Mouse (Mus musculus) heart, postnatal 36 days (tissue): ENCODE results near the gene Gm3238. TPM values are rescaled to one million over a fixed set of nuclear protein-coding genes. Genes with fewer than 3 reads are reported as not detected.
"Not testable (repeated sequence)": the region's sequence is repeated elsewhere in the genome, so short reads cannot be mapped to it uniquely, and the experiment has no call there.

ENCODE experiments used
- DNase-seq, 2 experiments: peaks; one replicate each; pipeline ENCODE4 v3.0.0; 2021 to 2022
- intact Hi-C: fragments of 180-260 bp; cut with DNase I; formaldehyde crosslinking; loops from one replicate; pipeline ENCODE4 v1.15.1; 2025
- total RNA-seq, 2 experiments: library from RNA; stranded (reverse); gene quantifications; 2 replicates each; pipeline ENCODE4 v1.2.3; 2021

The Gm3238 gene
- total RNA-seq, result not detected

DNA sequence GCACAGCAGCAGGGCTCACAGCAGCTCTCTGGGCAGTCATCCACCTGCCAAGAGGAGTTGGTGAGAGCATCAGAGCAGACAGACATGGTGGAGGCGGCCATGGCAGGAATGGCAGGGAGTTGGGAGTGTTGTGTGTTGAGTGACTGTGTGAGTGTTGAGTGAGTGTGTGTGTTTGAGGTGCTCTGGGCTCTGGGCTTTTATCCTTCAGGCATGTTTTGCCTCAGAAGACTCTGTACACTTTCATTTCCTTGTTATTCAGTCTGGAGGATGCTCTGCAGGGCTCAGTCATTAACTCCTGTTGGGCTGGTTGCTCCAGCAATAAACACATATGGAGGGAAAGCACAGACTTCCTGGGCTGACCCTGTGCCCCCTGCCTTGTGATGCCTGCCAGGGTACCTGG is at the start of gene Gm3238:
Gm3238 (minus strand) TSS at position 101 of the 400 bp plus-strand sequence.
- DNase-seq, intact Hi-C loops: not testable (repeated sequence)

DNA sequence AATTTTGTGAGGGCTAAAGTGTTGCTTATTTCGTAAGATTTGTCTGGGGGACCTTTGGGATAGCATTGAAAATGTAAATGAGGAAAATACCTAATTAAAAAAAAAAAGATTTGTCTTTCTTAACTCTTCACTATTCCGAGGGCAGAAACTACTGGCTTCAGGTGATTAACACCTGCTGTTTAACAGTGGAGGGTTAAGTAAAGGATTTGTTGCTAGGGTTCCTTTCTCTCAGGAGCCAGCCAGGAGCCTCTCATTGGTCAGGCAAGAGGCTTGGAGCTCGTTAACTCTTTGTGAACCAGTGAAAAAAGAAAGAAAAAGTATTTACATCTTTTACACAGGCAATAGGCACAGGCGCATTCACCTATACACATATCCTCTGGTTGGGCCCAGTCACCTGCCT is 48.1 kb upstream of the Gm3238 start:
- no peak for DNase-seq
- intact Hi-C loops, result loop anchor here (5.0 kb wide), 1 partner anchor 192 kb away; no protein-coding TSS in a partner anchor

DNA sequence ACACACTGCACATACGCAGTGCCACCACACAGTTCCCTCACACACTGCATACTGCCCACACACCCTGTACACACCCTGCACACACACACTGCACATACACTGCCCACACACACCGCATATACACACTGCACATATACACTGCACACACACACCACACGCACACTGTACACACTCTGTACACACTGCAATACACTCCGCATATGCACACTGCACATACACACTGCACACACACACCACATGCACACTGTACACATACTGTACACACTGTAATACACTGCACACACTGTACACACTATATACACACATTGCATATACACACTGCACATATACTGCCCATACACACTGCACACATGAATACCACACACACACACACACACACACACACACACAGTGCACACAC is 47.4 kb upstream of the Gm3238 start:
- DNase-seq, result no peak
- intact Hi-C loops, result loop anchor here (5.0 kb wide), 1 partner anchor 191 kb away; no protein-coding TSS in a partner anchor

DNA sequence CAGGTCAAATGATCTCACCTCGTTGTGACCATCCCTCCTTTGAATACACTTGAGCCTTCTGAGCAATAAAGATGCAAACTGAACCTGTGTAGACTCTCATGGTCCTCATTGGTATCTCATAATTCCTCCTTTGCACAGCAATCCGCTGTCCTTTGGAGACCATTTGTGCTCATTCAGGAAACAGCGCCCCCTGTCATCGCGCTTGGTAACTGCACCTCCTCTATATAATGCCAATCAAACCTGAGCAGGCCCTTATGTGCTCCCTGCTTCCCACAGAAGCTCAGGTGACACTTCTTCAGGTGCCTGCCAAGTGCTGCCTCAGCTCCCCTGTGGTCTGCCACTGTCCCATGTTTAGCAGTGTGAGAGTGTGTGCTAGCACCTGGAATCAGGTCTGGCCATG is 44.4 kb upstream of the Gm3238 start:
- intact Hi-C loops, result loop anchor here (2.0 to 5.0 kb wide), 2 partner anchors 87 to 188 kb away; no protein-coding TSS in a partner anchor
- peak; percentile 18 to 45 for DNase-seq

DNA sequence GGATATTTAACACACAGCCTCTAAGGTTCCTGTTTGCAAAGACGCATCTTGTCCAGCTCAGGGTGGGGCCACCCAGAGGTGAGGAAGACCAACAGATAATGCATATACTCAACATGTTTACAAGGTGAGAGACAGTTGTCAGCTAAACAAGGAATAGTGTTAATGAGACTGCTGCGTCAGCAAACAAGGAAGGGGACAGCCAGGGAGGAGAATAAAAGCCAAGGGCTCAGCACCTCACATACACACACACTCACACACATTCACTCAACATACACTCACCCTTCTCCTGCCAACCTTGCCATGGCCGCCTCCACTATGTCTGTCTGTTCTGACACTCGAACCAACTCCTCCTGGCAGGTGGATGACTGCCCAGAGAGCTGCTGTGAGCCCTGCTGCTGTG is 43.3 kb upstream of the Gm3238 start, which contains the start of gene Gm2696:
Gm2696 (plus strand) TSS at position 301 of the 400 bp plus-strand sequence.
- intact Hi-C loops, result loop anchor here (2.0 kb wide), 1 partner anchor 86 kb away; no protein-coding TSS in a partner anchor
- no peak for DNase-seq

DNA sequence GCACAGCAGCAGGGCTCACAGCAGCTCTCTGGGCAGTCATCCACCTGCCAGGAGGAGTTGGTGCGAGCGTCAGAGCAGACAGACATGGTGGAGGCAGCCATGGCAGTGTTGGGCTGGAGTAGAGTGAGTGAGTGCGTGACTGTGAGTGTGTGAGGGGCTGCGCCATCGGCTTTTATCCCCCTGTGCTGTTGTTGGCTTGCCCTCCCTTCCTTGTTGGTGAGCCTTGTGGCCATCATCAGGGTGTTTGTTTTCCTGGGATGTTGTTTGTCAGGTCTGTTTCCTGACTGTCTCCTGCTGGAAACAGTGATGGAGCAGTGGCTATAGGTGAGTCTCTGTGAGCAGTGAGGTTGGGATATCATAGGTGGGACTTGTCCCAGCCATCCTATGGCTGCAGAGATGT is 40.6 kb upstream of the Gm3238 start, which contains the start of gene Gm9507:
Gm9507 (minus strand) TSS at position 101 of the 400 bp plus-strand sequence.
- DNase-seq, result no peak
- intact Hi-C loops, result no loop called here

DNA sequence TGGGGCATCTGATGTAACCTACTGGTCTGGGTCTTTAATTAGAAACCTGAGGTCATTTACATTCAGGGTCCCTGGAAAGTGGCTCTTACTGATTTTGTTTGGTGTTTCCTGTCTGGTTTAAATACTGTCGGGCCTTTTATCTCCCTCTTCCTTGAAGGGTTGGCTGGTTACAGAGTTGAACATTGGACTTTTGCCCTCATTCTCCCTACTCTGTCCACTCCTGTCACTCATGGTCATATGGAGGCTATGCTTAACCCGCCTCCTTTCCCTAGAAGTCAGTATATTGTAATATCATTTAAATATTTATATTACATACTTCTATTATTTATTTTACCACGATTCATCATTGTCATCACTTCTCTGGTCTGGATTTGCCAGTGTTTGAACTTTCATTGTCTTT is 33.0 kb upstream of the Gm3238 start:
- DNase-seq, result no peak
- intact Hi-C loops, result no loop called here

DNA sequence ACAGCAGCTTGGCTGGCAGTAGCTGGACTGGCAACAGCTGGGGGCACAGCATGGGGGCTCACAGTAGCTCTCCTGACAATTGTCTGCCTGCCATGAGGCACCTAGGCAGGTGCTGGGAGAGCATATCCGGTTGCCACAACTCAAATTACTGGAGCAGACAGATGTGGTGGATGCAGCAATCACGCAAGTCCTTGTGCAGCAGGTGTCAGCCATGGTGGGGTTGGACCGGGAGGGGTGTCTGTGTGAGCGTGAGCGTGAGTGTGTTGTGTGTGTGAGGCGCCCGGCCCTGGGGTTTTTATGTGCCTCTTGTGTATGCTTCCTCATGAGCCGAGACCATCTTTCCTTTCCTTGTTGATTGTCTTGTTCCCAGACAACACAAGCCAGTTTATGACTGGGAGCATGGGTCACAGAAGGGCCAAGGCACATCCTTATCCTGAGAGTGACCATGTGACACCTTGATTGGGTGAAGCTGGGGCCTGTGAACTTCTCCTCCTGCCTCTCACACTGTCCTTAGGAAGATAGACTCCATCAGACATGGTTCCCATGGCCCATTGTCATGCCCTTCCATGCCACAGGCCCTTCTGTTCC is 27.9 kb upstream of the Gm3238 start, which contains the start of gene Gm19668:
Gm19668 (minus strand) TSS at position 213 of the 588 bp plus-strand sequence.
- DNase-seq, result no peak
- intact Hi-C loops, result no loop called here

DNA sequence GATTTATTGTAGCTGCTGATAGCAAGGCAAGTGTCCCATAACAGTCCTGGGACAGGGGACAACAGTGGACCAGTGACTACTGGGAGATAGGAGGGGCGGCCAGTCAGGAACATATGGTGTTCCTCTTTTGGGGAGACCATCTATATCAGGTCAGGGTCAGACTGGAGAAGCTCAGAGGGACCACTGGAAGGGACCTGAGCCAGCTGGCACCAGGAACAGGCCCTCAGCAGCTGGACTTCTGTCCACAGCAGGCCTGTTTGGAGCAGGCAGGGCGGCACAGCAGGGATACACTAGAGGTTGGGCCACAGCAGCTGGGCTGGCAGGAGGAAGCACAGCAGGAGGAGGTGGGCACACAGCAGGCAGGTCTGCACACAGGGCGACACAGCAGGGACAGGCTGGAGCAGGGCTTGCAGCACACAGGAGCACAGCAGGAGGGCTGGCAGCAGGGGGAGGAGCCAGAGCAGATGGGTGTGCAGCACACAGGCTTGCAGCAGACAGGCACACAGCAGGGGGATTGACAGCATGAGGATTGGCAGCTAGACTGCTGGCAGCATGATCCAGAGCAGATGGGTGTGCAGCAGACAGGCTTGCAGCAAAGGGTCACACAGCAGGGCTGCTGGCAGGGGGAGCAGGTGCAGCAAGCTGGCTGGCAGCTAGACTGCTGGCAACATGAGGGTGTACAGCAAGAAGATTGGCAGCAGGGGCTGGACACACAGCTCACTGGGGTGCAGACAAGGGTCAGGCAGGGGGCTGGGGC is 27.2 kb upstream of the Gm3238 start:
- intact Hi-C loops, DNase-seq: not testable (repeated sequence)

DNA sequence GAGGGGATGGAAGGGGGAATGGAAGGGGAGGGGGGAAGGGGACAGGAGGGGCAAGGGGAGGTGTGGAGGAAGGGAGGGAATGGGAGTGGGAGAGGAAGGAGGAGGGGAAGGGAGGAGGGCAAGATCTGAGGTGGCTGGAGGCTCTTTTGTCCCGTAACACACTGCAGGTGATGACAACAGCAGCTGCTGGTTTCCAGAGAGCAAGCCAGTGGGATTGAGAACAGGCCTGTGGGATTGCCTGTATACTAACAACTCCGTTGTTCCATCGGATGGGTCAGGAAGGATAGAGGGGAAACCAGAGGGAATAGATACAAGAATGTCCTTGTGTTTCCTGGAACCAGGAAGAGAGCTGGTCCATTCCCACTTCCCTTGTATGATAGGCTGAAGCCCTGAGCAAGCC is 26.6 kb upstream of the Gm3238 start:
- intact Hi-C loops, result no loop called here
- no peak for DNase-seq

DNA sequence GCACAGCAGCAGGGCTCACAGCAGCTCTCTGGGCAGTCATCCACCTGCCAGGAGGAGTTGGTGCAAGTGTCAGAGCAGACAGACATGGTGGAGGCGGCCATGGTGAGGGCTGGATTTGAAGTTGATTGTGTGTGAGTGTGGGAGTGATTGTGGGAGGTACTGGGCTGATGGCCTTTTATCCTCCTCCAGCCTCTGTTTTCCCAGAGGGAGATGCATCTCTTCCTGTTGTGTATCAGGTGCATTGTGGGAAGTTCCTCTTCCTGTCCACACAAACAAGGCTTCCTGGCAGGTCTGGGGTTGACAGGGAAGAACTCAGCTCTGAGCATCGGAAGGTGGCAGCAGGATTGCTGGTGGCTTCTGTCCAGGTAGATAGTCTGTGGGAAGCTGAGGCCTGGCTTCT is 23.9 kb upstream of the Gm3238 start, which contains the start of gene Gm9639:
Gm9639 (minus strand) TSS at position 101 of the 400 bp plus-strand sequence.
- DNase-seq, result no peak
- intact Hi-C loops, result no loop called here

DNA sequence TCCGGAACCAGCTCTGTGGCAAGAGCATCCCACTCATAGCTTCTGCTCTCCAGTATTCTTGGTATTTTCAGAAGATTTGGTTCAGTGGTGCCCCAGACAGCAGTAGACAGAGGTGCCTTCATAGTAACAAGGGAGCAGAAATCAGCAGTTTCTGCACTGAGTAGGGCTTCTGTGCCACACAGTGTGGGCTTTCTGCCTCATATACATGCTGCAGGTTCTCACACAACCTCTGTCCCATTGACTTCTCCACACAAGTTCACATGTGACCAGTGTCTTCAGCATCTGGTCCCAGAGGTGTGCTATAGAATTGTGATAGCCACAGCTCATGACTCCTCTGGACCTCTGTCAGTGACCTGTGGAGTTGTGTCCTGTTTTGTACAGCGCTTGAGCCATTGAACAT is 17.5 kb upstream of the Gm3238 start:
- intact Hi-C loops, result no loop called here
- no peak for DNase-seq

DNA sequence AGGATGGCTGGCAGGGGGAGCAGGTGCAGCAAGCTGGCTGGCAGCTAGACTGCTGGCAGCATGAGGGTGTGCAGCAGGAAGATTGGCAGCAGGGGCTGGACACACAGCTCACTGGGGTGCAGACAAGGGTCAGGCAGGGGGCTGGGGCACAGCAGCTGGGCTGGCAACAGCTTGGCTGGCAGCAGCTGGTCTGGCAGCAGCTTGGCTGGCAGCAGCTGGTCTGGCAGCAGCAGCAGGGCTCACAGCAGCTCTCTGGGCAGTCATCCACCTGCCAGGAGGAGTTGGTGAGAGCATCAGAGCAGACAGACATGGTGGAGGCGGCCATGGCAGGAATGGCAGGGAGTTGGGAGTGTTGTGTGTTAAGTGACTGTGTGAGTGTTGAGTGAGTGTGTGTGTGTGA is 16.8 kb upstream of the Gm3238 start, which contains the start of gene Gm7137:
Gm7137 (minus strand) TSS at position 325 of the 400 bp plus-strand sequence.
- peak; percentile 13 to 21 for DNase-seq
- intact Hi-C loops, result not testable (repeated sequence)

DNA sequence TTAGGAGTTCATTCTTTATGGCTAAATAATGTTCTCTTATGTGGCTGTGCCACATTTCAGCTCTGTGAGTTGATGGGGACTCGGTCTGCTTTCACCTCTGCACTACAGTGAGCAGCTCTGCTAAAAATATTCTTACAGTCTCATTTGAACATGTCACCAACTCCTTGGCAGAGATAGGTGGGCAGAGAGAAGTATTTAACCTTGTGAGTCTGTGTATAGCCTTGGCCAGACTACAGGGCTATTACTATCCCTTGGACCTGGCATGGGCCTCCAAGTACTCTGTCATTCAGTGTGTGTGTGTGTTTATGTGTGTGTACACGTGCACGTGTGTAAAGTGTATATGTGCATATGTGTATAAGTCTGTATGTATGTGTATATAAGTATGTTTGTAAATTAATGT is 12.3 kb upstream of the Gm3238 start:
- DNase-seq, intact Hi-C loops: not testable (repeated sequence)

DNA sequence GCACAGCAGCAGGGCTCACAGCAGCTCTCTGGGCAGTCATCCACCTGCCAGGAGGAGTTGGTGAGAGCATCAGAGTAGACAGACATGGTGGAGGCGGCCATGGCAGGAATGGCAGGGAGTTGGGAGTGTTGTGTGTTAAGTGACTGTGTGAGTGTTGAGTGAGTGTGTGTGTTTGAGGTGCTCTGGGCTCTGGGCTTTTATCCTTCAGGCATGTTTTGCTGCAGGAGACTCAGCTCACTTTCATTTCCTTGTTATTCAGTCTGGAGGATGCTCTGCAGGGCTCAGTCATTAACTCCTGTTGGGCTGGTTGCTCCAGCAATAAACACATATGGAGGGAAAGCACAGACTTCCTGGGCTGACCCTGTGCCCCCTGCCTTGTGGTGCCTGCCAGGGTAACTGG is 11.3 kb upstream of the Gm3238 start, which contains the start of gene Gm3250:
Gm3250 (minus strand) TSS at position 101 of the 400 bp plus-strand sequence.
- DNase-seq, intact Hi-C loops: not testable (repeated sequence)

DNA sequence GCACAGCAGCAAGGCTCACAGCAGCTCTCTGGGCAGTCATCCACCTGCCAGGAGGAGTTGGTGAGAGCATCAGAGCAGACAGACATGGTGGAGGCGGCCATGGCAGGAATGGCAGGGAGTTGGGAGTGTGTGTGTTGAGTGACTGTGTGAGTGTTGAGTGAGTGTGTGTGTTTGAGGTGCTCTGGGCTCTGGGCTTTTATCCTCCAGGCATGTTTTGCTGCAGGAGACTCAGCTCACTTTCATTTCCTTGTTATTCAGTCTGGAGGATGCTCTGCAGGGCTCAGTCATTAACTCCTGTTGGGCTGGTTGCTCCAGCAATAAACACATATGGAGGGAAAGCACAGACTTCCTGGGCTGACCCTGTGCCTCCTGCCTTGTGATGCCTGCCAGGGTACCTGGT is 5.7 kb upstream of the Gm3238 start, which contains the start of gene Gm7138:
Gm7138 (minus strand) TSS at position 101 of the 400 bp plus-strand sequence.
- intact Hi-C loops, DNase-seq: not testable (repeated sequence)

DNA sequence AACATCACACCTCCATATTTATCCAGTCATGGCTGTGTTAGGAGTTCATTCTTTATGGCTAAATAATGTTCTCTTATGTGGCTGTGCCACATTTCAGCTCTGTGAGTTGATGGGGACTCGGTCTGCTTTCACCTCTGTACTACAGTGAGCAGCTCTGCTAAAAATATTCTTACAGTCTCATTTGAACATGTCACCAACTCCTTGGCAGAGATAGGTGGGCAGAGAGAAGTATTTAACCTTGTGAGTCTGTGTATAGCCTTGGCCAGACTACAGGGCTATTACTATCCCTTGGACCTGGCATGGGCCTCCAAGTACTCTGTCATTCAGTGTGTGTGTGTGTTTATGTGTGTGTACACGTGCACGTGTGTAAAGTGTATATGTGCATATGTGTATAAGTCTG is 1.0 kb upstream of the Gm3238 start:
- intact Hi-C loops, DNase-seq: not testable (repeated sequence)

DNA sequence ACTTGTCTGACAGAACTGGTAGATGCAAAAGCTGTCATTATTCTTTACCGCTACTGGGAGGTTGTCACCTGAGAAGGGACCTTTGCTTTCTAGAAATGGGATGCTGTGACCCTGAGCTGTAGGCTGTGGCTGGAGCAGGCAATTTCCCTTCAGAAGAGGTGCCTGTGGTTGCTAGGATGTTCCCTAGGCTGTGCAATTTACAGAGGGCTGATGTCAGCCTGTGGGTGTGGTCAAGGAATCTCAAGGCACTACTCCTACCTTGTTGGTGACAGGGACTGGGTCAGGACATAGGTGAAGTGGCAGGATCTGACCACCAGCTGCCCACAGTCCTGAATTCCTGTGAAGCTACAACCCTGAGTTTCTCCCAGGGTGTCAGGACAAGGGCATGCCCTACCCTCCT is 1.4 kb downstream of the Gm3238 start:
- intact Hi-C loops, result no loop called here
- no peak for DNase-seq

DNA sequence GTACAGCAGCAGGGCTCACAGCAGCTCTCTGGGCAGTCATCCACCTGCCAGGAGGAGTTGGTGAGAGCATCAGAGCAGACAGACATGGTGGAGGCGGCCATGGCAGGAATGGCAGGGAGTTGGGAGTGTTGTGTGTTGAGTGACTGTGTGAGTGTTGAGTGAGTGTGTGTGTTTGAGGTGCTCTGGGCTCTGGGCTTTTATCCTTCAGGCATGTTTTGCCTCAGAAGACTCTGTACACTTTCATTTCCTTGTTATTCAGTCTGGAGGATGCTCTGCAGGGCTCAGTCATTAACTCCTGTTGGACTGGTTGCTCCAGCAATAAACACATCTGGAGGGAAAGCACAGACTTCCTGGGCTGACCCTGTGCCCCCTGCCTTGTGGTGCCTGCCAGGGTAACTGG is 11.5 kb downstream of the Gm3238 start, which contains the start of gene Gm3233:
Gm3233 (minus strand) TSS at position 101 of the 400 bp plus-strand sequence.
- intact Hi-C loops, DNase-seq: not testable (repeated sequence)

DNA sequence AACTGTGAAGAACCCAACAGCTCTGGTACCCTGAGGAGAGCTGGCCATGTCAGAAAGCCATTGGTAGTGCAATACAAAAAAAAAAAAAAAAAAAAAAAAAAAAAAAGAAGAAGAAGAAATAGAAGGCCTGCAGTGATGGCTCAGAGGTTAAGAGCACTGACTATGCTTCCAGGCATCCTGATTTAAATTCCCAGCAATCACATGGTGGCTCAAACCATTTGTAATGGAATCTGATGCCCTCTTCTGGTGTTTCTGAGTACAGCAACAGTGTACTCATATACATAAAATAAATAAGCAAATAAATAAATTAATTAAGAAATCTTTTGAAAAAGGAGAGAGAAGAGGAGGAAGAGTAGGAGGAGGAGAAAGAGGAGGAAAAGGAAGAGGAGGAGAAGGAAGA is 17.7 kb downstream of the Gm3238 start:
- DNase-seq, result no peak
- intact Hi-C loops, result no loop called here

DNA sequence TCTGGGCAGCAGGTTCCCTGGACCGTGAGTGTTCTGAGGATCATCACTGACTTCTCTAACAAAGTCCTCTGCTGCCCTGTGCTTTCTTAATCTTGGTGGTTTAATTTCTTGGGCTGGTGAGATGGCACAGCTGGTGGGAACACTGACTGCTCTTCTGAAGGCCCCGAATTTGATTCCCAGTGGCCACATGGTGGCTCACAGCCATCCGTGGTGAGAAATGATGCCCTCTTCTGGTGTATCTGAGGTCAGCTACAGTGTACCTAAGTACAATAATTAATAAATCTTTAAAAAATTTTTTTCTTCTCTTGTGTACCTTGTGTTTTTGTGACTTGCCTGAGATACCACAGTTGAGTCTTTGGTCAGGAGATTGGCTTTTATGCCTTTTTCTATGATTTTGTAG is 18.8 kb downstream of the Gm3238 start:
- intact Hi-C loops, DNase-seq: not testable (repeated sequence)
